Mouse (Mus musculus) splenic B cell, adult 2 months (primary cell): ENCODE results near the gene 9130213A22Rik.

Experiments used
- DNase-seq: peaks from one replicate; pipeline ENCODE4 v3.0.0-alpha.2; 2011; ENCODE audit warnings: low read depth, low spot score
- H3K27me3 ChIP-seq: 2 replicates; pipeline ENCODE4 v1.6.1; 2012; ENCODE audit warnings: mild to moderate bottlenecking, low read length, moderate library complexity, mixed read lengths; ENCODE audit not compliant: control insufficient read depth, poor library complexity, insufficient read depth, severe bottlenecking
- H3K36me3 ChIP-seq: 2 replicates; pipeline ENCODE4 v1.6.1; 2012; ENCODE audit warnings: mild to moderate bottlenecking, low read length, moderate library complexity, mixed read lengths; ENCODE audit not compliant: control insufficient read depth, poor library complexity, insufficient read depth, severe bottlenecking

Gene 9130213A22Rik

DNA sequence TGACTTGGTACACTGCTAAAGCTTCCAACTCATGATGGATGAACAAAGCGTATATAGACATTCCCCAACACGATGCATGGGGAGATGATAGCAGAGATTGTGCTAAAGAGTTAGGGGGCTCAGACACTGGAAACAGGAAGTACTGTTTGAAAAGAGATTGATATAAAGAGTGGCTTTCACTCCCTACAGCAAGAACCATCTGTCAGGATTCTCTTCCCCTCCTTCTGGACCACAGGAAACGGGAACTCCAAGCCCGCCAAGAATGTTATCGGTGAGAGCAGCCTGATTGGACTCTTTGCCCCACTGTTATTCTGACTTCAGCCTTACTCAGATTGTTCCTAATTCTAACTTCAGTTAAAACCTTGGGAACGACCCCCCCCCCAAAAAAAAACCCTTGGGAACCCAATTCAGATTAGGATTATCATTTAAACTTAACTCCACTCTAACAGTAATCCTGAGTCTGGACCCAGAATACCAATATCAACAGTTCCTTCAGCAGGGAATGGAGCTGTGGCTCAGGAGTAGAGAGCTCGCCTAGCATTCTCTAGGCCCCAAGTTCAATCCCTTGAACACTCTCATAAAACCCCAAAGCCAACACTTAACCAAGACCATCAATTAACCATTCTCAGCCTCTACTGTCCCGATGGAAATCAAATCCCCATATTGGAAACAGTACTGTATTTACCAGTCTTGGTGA is 6.2 kb upstream of the 9130213A22Rik start:
- DNase-seq = no peak
- Histone ChIP-seq H3K27me3 (no peaks in the 10 kb centered on the region), H3K36me3 (no peaks in the 10 kb centered on the region)

- no peaks in the 10 kb centered on the region for H3K27me3 ChIP-seq
- DNase-seq = peak; percentile 29
- no peaks in the 10 kb centered on the region for H3K36me3 ChIP-seq
Observed at GRCm38 (mm10) chr11:69126706-69127095, 4.3 kb upstream of the 9130213A22Rik start.

GRCm38 (mm10) chr11:69125919-69126705 is 3.7 kb upstream of the 9130213A22Rik start:
- Histone ChIP-seq H3K27me3 (no peaks in the 10 kb centered on the region), H3K36me3 (no peaks in the 10 kb centered on the region)
- DNase-seq = no peak

DNA sequence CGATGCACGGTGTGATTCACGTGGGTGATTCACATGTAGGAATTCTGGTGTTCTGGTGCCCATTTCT is 3.3 kb upstream of the 9130213A22Rik start, which contains the start of gene Aloxe3:
Gene Aloxe3 (plus strand): TSS at position 45 of the 67 bp plus-strand sequence.
- Histone ChIP-seq H3K36me3 (no peaks in the 10 kb centered on the region), H3K27me3 (no peaks in the 10 kb centered on the region)
- DNase-seq = no peak

GRCm38 (mm10) chr11:69125041-69125851 is 2.9 kb upstream of the 9130213A22Rik start:
- peak; percentile 93 for DNase-seq
- H3K27me3 ChIP-seq = no peaks in the 10 kb centered on the region

GRCm38 (mm10) chr11:69124498-69124847 is 2.1 kb upstream of the 9130213A22Rik start:
- H3K27me3 ChIP-seq = no peaks in the 10 kb centered on the region
- no peaks in the 10 kb centered on the region for H3K36me3 ChIP-seq
- peak; percentile 89 for DNase-seq

More at GRCm38 (mm10) chr11:69125041-69125851, 2.9 kb upstream of the 9130213A22Rik start:
- H3K36me3 ChIP-seq = no peaks in the 10 kb centered on the region

DNA sequence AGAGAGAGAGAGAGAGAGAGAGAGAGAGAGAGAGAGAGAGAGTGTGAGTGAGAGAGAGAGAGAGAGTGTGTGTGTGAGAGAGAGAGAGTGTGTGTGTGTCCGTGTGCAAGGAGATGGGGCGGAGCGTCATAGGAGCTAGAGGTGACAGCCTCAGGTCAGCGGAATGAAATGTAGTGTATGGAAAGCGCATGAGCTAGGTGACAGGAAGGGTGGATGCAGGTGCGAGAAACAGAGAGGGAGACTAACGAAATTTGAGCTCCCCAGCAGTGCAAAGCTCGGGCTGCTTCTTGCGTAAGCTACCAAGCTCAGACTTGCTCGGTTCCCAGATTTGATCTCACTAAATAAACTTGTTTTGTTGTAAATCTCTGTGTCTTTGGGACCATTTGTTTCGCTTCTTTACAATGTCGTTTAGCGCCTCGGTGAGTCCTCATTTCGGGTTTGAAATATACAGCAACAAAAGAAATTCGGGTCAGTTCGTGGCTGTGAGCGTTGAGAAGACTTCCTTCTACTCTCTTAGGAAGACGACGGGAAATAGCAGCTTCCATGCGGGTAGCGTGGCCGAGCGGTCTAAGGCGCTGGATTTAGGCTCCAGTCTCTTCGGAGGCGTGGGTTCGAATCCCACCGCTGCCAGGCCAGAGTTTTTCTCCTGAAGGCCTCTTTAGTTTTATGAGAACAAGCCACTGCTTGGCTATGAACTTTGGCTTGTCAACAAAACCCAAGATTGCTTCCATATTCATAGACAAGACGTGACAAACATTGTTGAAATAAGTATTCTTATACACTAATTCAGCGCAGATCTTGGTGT is 1.5 kb upstream of the 9130213A22Rik start:
- Histone ChIP-seq H3K27me3 (no peaks in the 10 kb centered on the region), H3K36me3 (no peaks in the 10 kb centered on the region)
- peak; percentile 87 for DNase-seq

DNA sequence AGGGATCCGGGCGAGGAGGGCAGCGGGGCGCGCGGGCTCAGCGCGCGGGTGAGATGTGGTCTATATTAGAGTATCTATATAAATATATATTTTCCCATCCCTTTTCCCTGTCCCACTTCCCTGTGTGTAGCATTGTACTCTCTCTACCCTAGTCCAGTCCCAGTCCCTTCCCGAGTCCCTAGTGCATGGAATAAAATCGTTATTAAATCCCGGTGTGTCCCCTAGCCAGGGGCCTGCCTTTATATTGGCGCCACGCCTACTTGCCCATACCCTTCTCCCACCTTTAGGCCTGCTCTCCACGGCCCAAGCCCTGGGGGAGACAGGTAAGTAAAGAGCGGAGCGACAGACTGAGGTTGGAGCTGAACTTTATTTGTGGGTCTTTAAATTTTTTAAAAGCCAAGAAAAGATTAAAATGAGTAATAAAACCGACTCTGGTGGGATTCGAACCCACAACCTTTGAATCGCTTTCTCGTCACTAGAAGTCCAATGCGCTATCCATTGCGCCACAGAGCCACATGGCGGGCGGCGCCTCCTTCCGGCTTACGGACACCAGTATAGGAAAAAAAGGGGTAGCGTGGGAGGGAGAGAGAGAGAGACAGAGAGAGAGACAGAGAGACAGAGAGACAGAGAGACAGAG is 785 bp upstream of the 9130213A22Rik start:
- Histone ChIP-seq H3K36me3 (no peaks in the 10 kb centered on the region), H3K27me3 (no peaks in the 10 kb centered on the region)
- peak; percentile 92 for DNase-seq

- Histone ChIP-seq H3K27me3 (no peaks in the 10 kb centered on the region), H3K36me3 (no peaks in the 10 kb centered on the region)
- DNase-seq = no peak
Observed at GRCm38 (mm10) chr11:69121741-69122335, 551 bp downstream of the 9130213A22Rik start.

DNA sequence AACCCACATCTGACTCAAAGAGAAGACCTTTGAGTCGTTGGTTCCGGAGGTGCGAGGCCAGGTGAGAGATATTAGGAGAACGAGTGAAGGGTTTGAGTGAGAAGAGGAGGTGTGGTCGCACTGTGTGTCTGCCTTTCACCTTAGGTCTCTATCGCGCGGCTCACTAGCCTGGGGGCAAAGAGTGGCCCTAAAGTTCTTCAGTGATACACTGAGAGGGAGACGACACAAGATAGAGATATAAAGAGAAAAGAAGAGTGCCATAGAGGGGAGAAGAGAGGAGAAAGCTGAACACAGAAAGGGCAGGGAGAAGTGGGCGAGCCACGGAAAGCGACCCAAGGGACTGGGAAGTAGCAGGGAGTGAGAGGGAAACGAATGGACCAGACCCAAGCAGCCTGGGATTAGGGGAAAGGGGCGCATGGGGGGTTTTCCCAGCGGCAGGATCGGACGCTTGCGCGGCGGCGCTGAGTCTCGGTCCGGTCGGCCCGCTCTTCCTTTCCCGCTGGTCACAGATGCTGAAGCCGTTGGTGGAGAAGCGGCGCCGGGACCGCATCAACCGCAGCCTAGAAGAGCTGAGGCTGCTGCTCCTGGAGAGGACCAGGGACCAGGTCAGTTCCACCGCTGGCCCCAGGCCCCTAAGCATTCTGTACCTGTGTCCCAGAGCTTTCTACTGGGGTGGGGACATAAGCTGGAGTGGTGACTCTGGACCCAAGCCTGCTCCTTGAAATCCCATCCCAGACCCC is 1.2 kb downstream of the 9130213A22Rik start:
- peak; percentile 40 for DNase-seq
- H3K36me3 ChIP-seq = no peaks in the 10 kb centered on the region
- H3K27me3 ChIP-seq = no peaks in the 10 kb centered on the region

GRCm38 (mm10) chr11:69120221-69121000 is 2.0 kb downstream of the 9130213A22Rik start, which contains the start of gene Hes7:
TSS of gene Hes7 (plus strand) at chr11:69120404.
- Histone ChIP-seq H3K36me3 (no peaks in the 10 kb centered on the region), H3K27me3 (no peaks in the 10 kb centered on the region)
- DNase-seq = peak; percentile 40

DNA sequence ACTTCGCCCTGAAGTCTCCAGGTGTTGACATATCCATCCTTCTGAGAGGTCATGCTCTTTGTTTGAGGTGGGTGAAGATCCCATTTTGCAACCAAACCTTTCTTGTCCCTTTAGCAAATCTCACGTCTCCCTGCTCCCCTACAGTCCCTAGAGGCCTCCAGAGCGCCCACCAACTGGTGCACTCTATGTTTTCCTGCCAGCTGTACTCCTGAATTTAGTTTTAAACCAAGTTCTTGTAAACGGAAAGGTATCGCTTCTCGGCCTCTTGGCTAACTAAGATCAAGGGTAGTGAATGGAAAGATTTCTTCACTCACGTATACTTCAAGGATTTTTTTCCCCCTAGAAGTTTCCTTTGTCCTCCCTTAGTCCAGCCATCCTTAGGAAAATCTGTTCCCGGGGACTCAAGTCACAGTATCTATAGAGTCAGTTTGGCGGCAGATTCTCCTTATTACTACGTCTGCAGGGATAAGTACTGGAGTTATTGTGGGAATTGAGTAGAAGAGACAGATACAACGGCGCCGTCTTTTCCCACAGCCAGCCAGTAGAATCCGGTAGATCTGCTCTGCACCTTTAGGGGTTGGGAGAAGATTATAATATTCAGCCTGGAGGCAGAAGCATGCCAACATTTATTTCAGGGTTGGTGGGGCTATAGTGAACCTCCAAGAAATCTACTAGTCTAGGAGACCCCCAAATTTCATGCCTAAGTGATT is 2.8 kb downstream of the 9130213A22Rik start:
- Histone ChIP-seq H3K27me3 (no peaks in the 10 kb centered on the region), H3K36me3 (no peaks in the 10 kb centered on the region)
- DNase-seq = no peak
